Mouse (Mus musculus) heart, postnatal 0 days (tissue): Measurements from ENCODE around the gene Fthl17b. TPM values are rescaled to one million over a fixed set of nuclear protein-coding genes. Genes with fewer than 3 reads are reported as not detected.

Experiments used
- ATAC-seq: fragments of 200-750 bp; cut with Nextera tagmentation; 2 replicates; pipeline ENCODE4 v1.8.0; 2017; ENCODE audit warnings: low read depth, moderate number of reproducible peaks, moderate library complexity; ENCODE audit not compliant: insufficient read depth
- DNase-seq: peaks from one replicate; pipeline ENCODE4 v3.0.0-alpha.2; 2016; ENCODE audit warnings: low spot score
- H3K27ac ChIP-seq: fragments of 300-500 bp; sonication (generic); 2 replicates; pipeline ENCODE4 v1.5.1; 2014; ENCODE audit warnings: low read depth, mild to moderate bottlenecking
- H3K27me3 ChIP-seq: fragments of 300-500 bp; sonication (generic); 2 replicates; pipeline ENCODE4 v1.6.1; 2014; ENCODE audit warnings: low read length, mixed read lengths; ENCODE audit not compliant: control insufficient read depth, insufficient read depth
- H3K36me3 ChIP-seq: fragments of 300-500 bp; sonication (generic); replicated peaks from 2 replicates; pipeline ENCODE4 v1.6.1; 2014; ENCODE audit warnings: low read length, mixed read lengths; ENCODE audit not compliant: control insufficient read depth, insufficient read depth
- H3K4me1 ChIP-seq: fragments of 300-500 bp; sonication (generic); 2 replicates; pipeline ENCODE4 v1.6.1; 2014; ENCODE audit warnings: antibody characterized with exemption; ENCODE audit not compliant: control insufficient read depth, insufficient read depth
- H3K4me2 ChIP-seq: fragments of 300-500 bp; sonication (generic); 2 replicates; pipeline ENCODE4 v1.6.1; 2014; ENCODE audit warnings: low read depth, mild to moderate bottlenecking, low read length, moderate library complexity
- H3K4me3 ChIP-seq: fragments of 300-500 bp; sonication (generic); 2 replicates; pipeline ENCODE4 v1.5.1; 2014; ENCODE audit warnings: low read depth, low read length
- H3K9ac ChIP-seq: fragments of 300-500 bp; sonication (generic); replicated peaks from 2 replicates; pipeline ENCODE4 v1.6.1; 2014; ENCODE audit warnings: low read depth, low read length, mixed read lengths
- H3K9me3 ChIP-seq: fragments of 300-500 bp; sonication (generic); replicated peaks from 2 replicates; pipeline ENCODE4 v1.6.1; 2016; ENCODE audit warnings: low read length; ENCODE audit not compliant: control insufficient read depth
- CTCF ChIP-seq: IDR thresholded peaks from 2 replicates; pipeline ENCODE4 v1.5.1; 2016; ENCODE audit warnings: antibody characterized with exemption, control low read depth, low read depth
- EP300 ChIP-seq: IDR thresholded peaks from 2 replicates; pipeline ENCODE4 v1.6.1; 2016; ENCODE audit warnings: antibody characterized with exemption, low read depth
- WGBS: fragments of 180-500 bp; shearing (Covaris S2); extraction: QIAGEN DNeasy Blood & Tissue Kit; methylation state at CpG from one replicate; pipeline ENCODE4 v1.1.7; 2014; 5-methylcytosine and 5-hydroxymethylcytosine counted together
- polyA plus RNA-seq: library from polyadenylated mRNA; unstranded; fragments of >200 nt; fragmentation: Nextera tagmentation; extraction: Ambion mirVana; gene quantifications from 2 replicates; pipeline ENCODE4 v1.2.1, GENCODE M21; 2015
- total RNA-seq: library from RNA; depleted of rRNA; stranded (reverse); fragments of >200 nt; gene quantifications from 2 replicates; pipeline ENCODE4 v1.2.3, GENCODE M21; 2014; ENCODE audit warnings: low replicate concordance; rRNA removed

Fthl17b gene
- total and polyA plus RNA-seq, 2 experiments from 2014 or later = not detected

GRCm38 (mm10) chrX:8927308-8927707 lies 35.5 kb downstream of the Fthl17b start:
- Histone ChIP-seq H3K27me3 (no peaks in the 10 kb centered on the region), H3K9ac (no peak overlapping the region), H3K4me3 (no peak overlapping the region), H3K27ac (no peak overlapping the region), H3K9me3 (no peaks in the 10 kb centered on the region), H3K36me3 (no peaks in the 10 kb centered on the region), H3K4me1 (no peaks in the 10 kb centered on the region), H3K4me2 (no peak overlapping the region)
- WGBS = 34% methylated on average over 4 of the region's 4 CpGs
- TF ChIP-seq CTCF (no peak), EP300 (no peak)
- DNase-seq (no peak), ATAC-seq (no peak)

GRCm38 (mm10) chrX:8921813-8922607 lies 40.8 kb downstream of the Fthl17b start:
- WGBS = 43% methylated on average over 9 of the region's 9 CpGs
- TF ChIP-seq CTCF (peak; percentile 31; the same call in 1 of the 2 replicates), EP300 (no peak)
- no peaks in the 10 kb centered on the region for H3K36me3 ChIP-seq
- no peak overlapping the region for H3K4me2 ChIP-seq
- no peak overlapping the region for H3K4me3 ChIP-seq
- no peaks in the 10 kb centered on the region for H3K4me1 ChIP-seq
- H3K9me3 ChIP-seq = no peaks in the 10 kb centered on the region
- ATAC-seq (no peak), DNase-seq (no peak)
- H3K27ac ChIP-seq = no peak overlapping the region
- no peak overlapping the region for H3K9ac ChIP-seq
- no peaks in the 10 kb centered on the region for H3K27me3 ChIP-seq

GRCm38 (mm10) chrX:8921080-8921479 lies 41.7 kb downstream of the Fthl17b start:
- Histone ChIP-seq H3K4me3 (no peak overlapping the region), H3K9ac (no peak overlapping the region), H3K4me2 (no peak overlapping the region), H3K4me1 (no peaks in the 10 kb centered on the region), H3K27ac (no peak overlapping the region), H3K27me3 (no peaks in the 10 kb centered on the region), H3K9me3 (no peaks in the 10 kb centered on the region), H3K36me3 (no peaks in the 10 kb centered on the region)
- DNase-seq (no peak), ATAC-seq (no peak)
- TF ChIP-seq CTCF (no peak), EP300 (no peak)
- WGBS = 64% methylated on average over 4 of the region's 4 CpGs

Other genes with a start within 250 kb of the Fthl17b start
- not detected in 2 replicates for gene Ssx9, start 214.5 kb downstream of the Fthl17b start, total RNA-seq
- gene Ssx9, start 214.5 kb downstream of the Fthl17b start, polyA plus RNA-seq = not detected in 2 replicates
- not detected in 2 replicates for gene Ssxb5, start 159.3 kb downstream of the Fthl17b start, total RNA-seq
- not detected in 2 replicates for gene Ssxb5, start 159.3 kb downstream of the Fthl17b start, polyA plus RNA-seq
- gene Gm6592, start 119.0 kb downstream of the Fthl17b start, total RNA-seq = not detected in 2 replicates
- not detected in 2 replicates for gene Gm6592, start 119.0 kb downstream of the Fthl17b start, polyA plus RNA-seq
- gene Gm5751, start 88.7 kb downstream of the Fthl17b start, total RNA-seq = not detected in 2 replicates
- gene Gm5751, start 88.7 kb downstream of the Fthl17b start, polyA plus RNA-seq = not detected in 2 replicates
- 3.1 and 3.8 TPM in 2 replicates for gene B630019K06Rik, start 70.6 kb downstream of the Fthl17b start, total RNA-seq
- 0.92 and 0.99 TPM in 2 replicates for gene B630019K06Rik, start 70.6 kb downstream of the Fthl17b start, polyA plus RNA-seq
- not detected in 2 replicates for gene Fthl17c, start 13.6 kb upstream of the Fthl17b start, total RNA-seq
- gene Fthl17c, start 13.6 kb upstream of the Fthl17b start, polyA plus RNA-seq = not detected in 2 replicates
- gene Fthl17d, start 23.8 kb upstream of the Fthl17b start, total RNA-seq = not detected in 2 replicates
- not detected in 2 replicates for gene Fthl17d, start 23.8 kb upstream of the Fthl17b start, polyA plus RNA-seq
- not detected in 2 replicates for gene Fthl17e, start 70.5 kb upstream of the Fthl17b start, total RNA-seq
- not detected in 2 replicates for gene Fthl17e, start 70.5 kb upstream of the Fthl17b start, polyA plus RNA-seq
- not detected in 2 replicates for gene Fthl17f, start 100.0 kb upstream of the Fthl17b start, total RNA-seq
- gene Fthl17f, start 100.0 kb upstream of the Fthl17b start, polyA plus RNA-seq = not detected in 2 replicates
- gene 4930402K13Rik, start 141.6 kb upstream of the Fthl17b start, total RNA-seq = not detected in 2 replicates
- not detected in 2 replicates for gene 4930402K13Rik, start 141.6 kb upstream of the Fthl17b start, polyA plus RNA-seq
- 5.2 and 6.1 TPM in 2 replicates for gene Lancl3, start 236.9 kb upstream of the Fthl17b start, total RNA-seq
- gene Lancl3, start 236.9 kb upstream of the Fthl17b start, polyA plus RNA-seq = 1.5 and 2.0 TPM in 2 replicates